Mouse (Mus musculus) thymus, postnatal 25 days (tissue): Measurements from ENCODE around the gene Jph4.
A peak's percentile ranks its signal among the peaks of the same experiment; 100 is the strongest.

Experiments
- DNase-seq: peaks from one replicate; pipeline ENCODE4 v3.0.0; 2022

Gene Jph4

DNA sequence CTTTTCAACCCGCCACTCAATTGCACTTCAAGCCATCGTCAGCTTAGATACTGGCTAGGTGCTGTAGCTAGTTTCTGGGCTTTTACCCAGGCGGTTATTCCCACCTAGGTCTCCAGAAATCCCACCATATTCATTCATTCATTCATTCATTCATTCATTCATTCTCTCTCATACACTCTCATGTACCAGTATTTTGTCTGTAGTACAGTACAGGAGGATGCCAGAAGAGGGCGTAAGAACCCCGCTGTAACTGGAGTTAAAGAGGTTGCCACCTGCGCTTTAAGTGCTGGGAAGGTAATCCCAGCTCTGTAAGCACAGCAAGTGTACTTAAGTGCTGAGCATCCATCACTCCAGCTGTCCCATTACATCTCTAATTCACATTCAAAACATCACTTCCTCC, 22.8 kb downstream of the Jph4 start:
- peak; percentile 33 for DNase-seq

DNA sequence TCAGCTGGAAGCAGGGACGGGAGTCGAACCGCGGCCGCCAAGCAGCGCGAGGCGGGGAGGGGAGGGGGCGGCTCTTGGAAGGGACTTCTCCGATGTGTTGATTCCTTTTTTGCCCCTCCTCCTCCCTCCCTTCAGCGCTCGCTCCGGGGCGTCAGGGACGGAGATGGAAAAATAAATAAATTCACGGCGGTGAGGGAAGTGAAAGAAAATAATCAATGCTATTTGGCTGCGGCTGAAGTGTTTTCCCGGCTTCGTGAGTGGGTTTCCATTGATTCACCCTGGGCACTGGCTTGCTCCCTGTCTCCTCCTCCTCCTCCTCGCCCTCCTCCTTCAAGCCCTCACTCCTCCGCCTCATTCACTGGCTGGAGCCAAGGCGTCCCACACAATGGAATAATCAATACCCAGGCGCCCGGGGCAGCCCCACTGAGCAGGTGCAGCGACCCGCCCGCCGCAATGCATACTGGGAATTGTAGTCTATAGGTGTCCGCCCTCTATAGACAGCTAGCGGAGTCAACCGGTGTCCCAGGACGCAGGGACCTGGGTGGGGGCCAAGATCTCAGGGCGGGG, 24.6 kb downstream of the Jph4 start, which contains the start of gene Zfhx2:
Gene Zfhx2, minus strand, starts transcription at position 314 of the 567 bp plus-strand sequence.
- DNase-seq, result peak; percentile 92

GRCm38 (mm10) chr14:55091209-55091865, 25.4 kb downstream of the Jph4 start:
- no peak for DNase-seq

DNA sequence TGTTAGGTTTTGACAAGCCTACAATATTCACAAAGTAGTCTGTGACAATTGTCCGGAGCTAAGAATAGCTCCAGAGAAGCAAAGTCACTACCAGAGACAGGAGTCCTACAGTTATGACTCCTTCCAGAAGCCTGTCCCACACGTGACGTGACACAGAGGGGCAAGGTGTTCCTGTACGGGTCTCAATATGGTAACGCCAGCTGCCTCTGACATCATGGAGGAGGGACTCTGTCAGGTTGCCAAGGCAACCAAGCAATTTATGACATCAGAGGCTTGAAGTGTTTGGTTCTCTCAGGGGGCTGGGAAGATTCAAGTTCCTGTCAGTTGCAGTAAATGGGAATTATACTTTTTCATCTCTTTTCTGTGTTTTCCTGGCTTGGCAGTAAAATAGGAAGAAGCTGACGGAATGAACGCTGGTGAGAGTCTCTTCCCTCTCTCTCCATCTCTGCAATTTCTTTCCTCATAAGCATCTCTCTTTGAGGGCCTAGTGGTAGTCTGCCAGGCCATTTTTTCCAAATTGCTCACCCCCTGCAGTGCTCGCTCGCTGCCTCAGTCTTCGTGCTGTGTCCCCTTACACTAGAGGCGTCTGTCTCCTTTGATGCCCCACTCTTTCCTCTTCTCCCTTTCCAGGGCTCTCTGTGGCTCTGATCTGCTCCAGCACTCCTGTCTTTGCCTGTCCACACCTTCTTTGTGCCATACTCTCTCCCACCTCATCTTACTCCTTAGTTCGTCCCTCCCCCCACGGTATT, 27.4 kb downstream of the Jph4 start:
- DNase-seq, result no peak

DNA sequence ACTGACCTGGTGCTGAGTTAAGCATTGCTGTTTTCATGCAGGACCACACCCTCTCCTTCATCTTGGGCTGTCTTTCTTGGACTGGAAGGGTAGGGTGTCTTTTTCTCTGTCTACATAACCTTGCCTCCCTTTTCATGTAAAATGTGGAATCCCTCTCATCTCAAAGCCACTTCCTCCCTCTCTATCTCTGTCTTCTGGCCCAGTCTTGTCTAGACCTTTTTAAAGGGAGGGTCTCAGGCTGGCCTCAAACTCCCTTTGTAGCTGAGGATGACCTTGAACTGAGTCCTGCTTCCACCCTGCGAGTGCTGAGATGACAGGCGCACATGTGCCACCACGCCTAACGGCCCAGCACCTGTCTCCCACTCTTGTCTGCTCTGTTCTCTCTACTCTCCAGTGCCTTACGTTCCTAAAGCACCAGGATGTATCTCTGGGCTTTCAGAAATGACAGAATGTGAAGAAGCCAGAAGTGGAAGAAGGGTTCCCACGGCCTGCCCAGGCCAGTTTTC, 30.7 kb downstream of the Jph4 start:
- no peak for DNase-seq

DNA sequence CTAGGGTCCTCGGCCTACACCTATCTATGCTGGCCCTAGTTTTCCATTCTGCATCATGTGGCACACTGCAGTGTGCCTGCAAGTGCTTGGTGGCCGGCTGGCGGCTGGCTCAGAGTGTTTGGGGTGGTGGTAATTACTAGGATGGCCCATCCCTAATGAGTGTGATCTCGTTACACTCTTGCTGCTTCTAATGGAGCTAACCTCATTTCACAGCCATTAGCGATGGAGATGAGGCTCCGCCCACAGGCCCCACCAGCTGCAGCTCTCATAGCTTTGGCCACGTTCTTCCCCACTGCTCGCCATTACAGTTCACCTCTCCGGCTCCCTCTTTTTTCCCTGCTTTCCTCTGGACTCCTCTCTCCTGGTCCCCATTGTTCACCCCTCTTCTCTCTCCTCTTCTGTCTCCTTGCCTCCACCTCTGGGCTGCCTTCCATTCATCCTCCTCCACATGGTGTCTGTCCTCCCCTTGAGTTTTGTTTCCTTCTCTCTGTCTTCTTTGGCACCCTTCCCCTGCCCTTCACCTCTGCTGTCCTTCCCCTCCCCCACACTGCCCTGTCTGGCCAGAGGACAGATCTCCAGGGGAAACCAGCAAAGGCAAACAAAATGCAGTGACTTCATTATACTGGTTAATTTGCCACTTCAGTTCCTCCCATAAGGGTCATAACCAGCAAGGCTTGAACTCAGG, 31.3 kb downstream of the Jph4 start:
- DNase-seq, result no peak

- no peak for DNase-seq
Observed at GRCm38 (mm10) chr14:55083481-55083880, 33.3 kb downstream of the Jph4 start.

GRCm38 (mm10) chr14:55081105-55081504, 35.6 kb downstream of the Jph4 start:
- no peak for DNase-seq

GRCm38 (mm10) chr14:55079214-55079970, 37.3 kb downstream of the Jph4 start:
- peak; percentile 77 for DNase-seq

- DNase-seq, result no peak
Observed at GRCm38 (mm10) chr14:55078366-55078989, 38.3 kb downstream of the Jph4 start.

- DNase-seq, result no peak
Observed at GRCm38 (mm10) chr14:55077481-55078365, 39.0 kb downstream of the Jph4 start.

DNA sequence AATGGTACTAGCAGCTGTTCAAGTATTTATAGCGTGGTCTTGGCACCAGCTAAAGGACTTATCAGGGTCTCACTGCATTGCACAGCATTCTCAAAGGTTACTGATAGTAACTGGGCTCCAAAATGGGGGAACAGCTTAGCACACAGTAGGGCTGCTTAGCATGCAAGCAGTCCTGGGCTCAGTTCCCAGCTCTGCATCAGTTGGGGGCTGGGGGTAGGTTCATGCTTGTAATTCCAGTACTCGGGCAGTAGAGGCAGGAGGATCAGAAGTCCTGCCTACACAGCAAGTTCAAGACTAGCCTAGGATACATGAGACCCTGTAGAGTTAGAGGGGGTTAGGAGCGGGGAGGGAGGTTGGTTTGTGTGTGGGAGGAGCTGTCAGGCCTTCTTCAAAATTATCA, 39.8 kb downstream of the Jph4 start:
- no peak for DNase-seq

DNA sequence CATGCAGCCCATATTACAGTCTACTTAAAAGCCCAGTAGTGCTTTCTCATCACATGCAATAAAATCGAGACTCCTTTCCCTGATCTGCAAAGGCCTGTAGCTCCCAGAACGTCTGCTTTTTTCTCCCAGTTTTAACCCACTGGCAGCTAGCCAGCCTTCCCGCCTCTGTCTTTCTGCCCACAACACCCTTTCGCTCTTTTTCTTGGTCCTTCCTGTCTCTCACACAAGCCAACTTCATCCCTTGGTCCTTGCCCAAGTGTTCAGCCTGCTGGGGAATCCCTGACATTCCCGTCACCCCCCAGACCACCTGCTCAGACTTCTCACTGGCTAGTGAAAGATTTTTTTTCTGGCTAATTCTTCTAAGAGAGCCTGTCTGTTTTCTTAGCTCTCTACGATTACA, 40.5 kb downstream of the Jph4 start:
- DNase-seq, result no peak

DNA sequence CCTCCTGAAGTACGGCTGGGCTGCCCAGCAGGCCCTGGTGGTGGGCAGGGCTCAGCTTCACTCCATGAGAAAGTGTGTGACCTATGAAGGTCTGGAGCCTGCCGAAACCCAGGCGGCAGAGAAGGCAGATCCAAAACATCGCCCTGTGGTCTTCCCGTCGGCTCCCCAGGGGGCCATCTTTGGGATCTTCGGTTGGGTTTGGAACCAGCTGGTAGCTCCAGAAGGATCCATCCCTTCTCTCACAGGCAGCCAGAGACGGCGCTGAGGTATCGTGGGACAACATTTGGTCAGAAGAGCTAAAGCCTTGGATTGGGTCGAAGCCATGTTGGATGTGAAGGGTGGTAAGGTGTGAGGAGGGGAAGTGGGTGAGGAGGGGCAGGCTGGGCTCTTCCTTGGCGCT, 42.3 kb downstream of the Jph4 start:
- DNase-seq, result no peak

DNA sequence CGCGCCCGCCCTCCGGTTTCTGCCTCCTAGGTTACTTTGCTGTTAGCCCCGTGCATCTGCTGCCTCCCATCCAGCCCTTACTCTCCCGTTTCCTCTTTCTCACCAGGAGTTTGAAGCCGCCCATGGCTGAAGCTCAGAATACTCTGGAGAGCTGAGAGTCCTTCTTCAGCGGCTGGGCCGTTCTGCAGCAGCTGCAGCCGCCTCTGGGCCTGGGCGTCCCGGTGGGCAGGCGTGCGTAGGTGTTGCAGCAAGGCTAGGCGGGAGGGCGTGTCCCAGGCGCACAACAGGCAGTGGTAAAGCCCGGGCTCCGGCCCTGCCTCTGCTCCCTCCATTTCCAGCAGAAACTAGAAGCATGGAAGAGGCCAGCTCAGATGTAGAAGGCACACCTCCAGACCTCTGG, 45.0 kb downstream of the Jph4 start:
- no peak for DNase-seq

DNA sequence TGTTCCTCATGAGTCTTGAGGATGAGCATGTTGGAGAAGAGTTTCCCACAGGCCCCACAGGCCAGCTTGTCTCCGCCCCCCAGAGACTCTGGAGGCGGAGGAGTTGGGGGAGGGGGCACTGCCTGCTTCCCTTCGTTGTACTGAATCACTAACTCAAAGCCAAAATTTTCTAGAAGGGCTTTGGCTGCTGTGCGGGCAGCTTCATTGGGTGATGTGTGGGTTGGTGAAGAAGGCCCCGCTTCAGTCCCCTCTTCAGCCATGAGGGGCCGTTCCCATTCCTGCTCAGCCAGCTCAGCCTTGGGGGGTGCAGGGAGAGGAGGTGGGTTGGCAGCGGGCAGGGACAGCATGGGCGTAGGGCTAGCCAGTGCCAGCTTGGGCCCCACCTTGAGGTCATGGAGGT, 50.7 kb downstream of the Jph4 start:
- DNase-seq, result no peak

- DNase-seq, result no peak
Observed at GRCm38 (mm10) chr14:55065391-55065790, 51.3 kb downstream of the Jph4 start.

DNA sequence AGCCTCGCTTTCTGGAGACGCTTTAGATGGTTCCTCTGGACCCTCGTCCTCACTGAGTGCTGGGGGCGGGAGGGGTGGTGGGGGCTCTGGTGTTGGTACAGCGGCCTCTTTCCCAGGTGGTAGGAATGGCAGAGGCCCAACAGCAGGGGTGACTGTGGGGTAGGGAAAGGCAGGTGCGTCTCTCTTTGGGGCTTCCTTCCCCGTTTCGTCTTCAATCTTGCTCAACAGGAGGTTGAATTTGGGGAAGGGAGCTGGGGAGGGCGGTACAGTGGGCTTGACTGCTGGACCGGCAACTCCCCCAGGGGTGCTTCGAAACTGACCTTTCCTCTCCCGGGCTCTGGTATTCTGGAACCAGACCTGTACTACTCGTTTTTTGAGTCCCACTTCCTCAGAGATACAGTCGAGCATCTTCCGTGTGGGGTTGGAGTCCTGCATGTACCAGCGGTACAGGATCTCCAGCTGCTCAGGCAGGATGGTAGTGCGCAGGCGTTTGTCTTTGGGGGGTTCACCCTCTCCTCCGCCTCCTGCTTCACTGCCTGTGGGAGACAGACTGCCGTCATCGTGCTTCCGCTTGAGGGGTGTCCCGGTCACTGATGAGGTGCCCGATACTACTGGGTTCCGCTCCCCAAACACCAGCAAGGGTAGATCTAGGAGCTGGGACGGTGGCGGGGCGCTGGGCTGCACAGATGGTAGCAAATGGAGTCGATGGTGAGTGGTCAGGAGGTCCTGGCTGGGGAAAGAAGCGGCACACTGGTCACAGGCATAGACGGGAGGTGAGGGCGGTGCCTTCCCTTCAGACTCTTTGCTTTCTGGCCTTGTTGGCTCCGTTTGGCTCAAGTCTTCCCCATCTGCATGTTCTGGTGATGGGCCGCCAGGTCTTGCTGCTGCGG, 52.0 kb downstream of the Jph4 start:
- no peak for DNase-seq

DNA sequence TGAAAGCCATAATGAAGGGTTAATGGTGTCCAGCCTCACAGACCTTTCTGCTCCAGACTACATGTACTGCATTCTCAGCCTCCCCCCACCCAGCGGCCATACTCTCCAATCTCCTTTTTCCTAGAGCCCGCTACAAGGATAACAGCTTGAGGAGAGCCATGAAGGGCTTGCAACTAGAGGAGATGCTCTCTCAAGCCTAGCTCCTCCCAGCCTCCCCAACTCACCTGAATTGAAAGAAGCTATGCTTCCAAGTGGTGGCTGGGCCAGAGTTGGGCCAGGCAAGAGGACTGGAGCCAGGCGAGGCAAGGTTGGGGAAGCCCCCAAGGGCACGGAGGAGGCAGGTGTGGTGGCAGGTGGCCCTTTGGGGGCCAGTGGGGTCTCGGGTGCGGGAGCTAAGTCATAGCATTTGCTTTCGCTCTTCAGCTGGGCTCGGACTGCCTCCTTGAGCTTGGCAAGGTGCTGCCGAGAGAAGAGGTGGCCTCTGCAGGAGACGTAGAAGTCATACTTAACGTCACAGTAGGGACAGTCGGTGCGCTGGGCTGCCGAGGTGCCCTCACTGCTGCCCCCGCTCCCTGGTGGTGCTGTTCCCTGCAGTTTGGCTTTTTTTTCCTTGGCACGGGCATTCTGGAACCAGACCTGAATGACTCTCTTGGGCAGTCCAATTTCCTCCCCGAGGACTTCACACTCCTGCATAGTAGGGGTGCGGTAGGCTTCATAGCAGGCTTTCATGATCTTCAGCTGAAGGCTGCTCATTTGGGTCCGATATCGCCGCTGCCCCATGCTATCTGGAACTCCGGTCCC, 53.0 kb downstream of the Jph4 start:
- DNase-seq, result no peak
